Mouse (Mus musculus): Measurements from ENCODE around the gene St3gal3. TPM values are rescaled to one million over a fixed set of nuclear protein-coding genes. Genes with fewer than 3 reads are reported as not detected.

Gene St3gal3
- total RNA-seq, 2 experiments from 2014 or later, result 46.0 to 47.4 TPM

GRCm38 (mm10) chr4:118137857-118138256, 3.1 kb upstream of the St3gal3 start:
- no peak for DNase-seq (ENCODE audit: extremely low spot score in 1 of 2, low spot score in 2 of 2)
- Histone ChIP-seq H3K27ac (peak overlapping the region; percentile 61), H3K4me3 (no peak overlapping the region)
- TF ChIP-seq CTCF (IDR thresholded peaks at IDR 0.05), result no peak
- intact Hi-C loops (cut with DNase I), result no loop called here

DNA sequence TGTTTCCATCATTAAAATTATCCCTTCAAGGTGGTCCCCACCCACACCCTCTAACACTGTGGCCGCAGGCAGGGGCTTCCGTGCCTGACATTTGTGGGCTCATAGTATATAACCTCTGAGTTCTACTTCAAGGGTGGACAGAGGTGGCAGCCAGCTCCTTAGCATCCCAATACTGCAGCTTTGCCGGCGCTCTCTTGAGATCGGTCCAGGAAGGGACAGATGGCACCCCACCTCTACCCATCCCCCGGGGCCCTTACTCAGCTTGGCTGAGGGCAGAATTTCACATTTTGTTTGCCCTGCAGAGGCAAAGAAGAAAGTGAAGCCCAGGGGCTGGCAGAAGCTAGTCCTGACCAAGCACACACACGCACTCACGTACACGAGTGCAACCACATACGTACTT, 2.6 kb upstream of the St3gal3 start:
- Histone ChIP-seq H3K27ac (peak overlapping the region; percentile 53; the same call in 1 of the 2 replicates), H3K4me3 (no peak overlapping the region)
- no peak for DNase-seq (ENCODE audit: extremely low spot score in 1 of 2, low spot score in 2 of 2)
- no peak for TF ChIP-seq CTCF (IDR thresholded peaks at IDR 0.05)
- intact Hi-C loops (cut with DNase I), result no loop called here

DNA sequence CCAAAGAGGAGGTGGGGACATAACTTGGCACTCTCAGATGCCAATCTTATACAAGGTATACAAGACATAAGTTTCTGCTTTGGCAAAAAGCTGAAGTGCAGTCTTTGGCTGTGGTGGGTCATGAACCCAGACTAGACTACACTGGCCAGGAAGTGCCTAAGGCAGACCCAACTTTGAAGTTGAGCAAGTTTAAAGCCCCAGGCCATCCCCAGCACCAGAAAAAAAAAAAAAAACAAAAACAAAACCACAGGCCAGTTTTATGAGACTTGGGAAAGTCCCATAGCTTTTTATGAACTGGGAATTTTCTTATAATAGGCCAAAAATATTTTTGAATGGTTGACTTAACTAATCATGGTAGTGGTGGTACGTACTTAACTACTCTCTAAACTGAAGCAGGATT, 700 bp upstream of the St3gal3 start:
- no peak for DNase-seq (ENCODE audit: extremely low spot score in 1 of 2, low spot score in 2 of 2)
- TF ChIP-seq CTCF (IDR thresholded peaks at IDR 0.05), result no peak
- Histone ChIP-seq H3K27ac (peak overlapping the region; percentile 84), H3K4me3 (peak overlapping the region; percentile 86)
- intact Hi-C loops (cut with DNase I), result loop anchor here (2.0 kb wide), 1 partner anchor 45 kb away; no protein-coding TSS in a partner anchor

GRCm38 (mm10) chr4:118131329-118131728, 3.4 kb downstream of the St3gal3 start:
- TF ChIP-seq CTCF (IDR thresholded peaks at IDR 0.05), result no peak; the same call in 1 of the 2 replicates
- no peak for DNase-seq (ENCODE audit: extremely low spot score in 1 of 2, low spot score in 2 of 2)
- no peak overlapping the region for H3K4me3 ChIP-seq
- no peak overlapping the region for H3K27ac ChIP-seq
- intact Hi-C loops (cut with DNase I), result no loop called here

- Histone ChIP-seq H3K4me3 (no peak overlapping the region), H3K27ac (no peak overlapping the region)
- no peak for DNase-seq (ENCODE audit: extremely low spot score in 1 of 2, low spot score in 2 of 2)
- intact Hi-C loops (cut with DNase I), result loop anchor here (5.0 kb wide), 1 partner anchor 51 kb away; no protein-coding TSS in a partner anchor
- no peak for TF ChIP-seq CTCF (IDR thresholded peaks at IDR 0.05)
Observed at GRCm38 (mm10) chr4:118123030-118123704, 11.5 kb downstream of the St3gal3 start.

- no peak for TF ChIP-seq CTCF (IDR thresholded peaks at IDR 0.05)
- intact Hi-C loops (cut with DNase I), result loop anchor here (5.0 kb wide), 1 partner anchor 50 kb away; no protein-coding TSS in a partner anchor
- DNase-seq (ENCODE audit: extremely low spot score in 1 of 2, low spot score in 2 of 2), result no peak
- no peak overlapping the region for H3K27ac ChIP-seq
- no peak overlapping the region for H3K4me3 ChIP-seq
Observed at GRCm38 (mm10) chr4:118122078-118122477, 12.6 kb downstream of the St3gal3 start.

- TF ChIP-seq CTCF (IDR thresholded peaks at IDR 0.05), result no peak
- intact Hi-C loops (cut with DNase I), result no loop called here
- no peak overlapping the region for H3K4me3 ChIP-seq
- H3K27ac ChIP-seq, result no peak overlapping the region
- no peak for DNase-seq (ENCODE audit: extremely low spot score in 1 of 2, low spot score in 2 of 2)
Observed at GRCm38 (mm10) chr4:118117565-118117964, 17.1 kb downstream of the St3gal3 start.

- DNase-seq (ENCODE audit: extremely low spot score in 1 of 2, low spot score in 2 of 2), result no peak
- TF ChIP-seq CTCF (IDR thresholded peaks at IDR 0.05), result no peak
- H3K4me3 ChIP-seq, result no peak overlapping the region
- intact Hi-C loops (cut with DNase I), result no loop called here
- no peak overlapping the region for H3K27ac ChIP-seq
Observed at GRCm38 (mm10) chr4:118116098-118116497, 18.6 kb downstream of the St3gal3 start.

DNA sequence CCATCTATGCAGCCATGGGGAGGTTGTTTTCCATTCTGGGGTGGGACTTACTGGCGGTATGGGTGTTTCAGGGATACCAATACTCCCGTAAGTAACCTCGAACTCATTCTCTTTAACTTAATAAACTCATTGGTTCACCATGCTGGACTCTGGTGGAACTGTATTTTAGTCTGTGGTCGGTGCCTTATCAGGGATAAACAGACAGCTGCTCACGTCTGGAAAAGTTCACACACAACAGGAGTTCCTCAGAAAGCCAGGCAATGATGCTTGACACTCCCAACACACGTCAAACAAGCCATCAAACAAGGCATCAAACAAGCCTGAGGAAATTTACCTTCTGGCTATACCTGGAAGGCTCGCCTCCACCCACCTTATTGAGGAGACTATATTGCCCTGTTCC, 19.6 kb downstream of the St3gal3 start:
- intact Hi-C loops (cut with DNase I), result no loop called here
- no peak for DNase-seq (ENCODE audit: extremely low spot score in 1 of 2, low spot score in 2 of 2)
- H3K4me3 ChIP-seq, result no peak overlapping the region
- H3K27ac ChIP-seq, result no peak overlapping the region
- no peak for TF ChIP-seq CTCF (IDR thresholded peaks at IDR 0.05)

DNA sequence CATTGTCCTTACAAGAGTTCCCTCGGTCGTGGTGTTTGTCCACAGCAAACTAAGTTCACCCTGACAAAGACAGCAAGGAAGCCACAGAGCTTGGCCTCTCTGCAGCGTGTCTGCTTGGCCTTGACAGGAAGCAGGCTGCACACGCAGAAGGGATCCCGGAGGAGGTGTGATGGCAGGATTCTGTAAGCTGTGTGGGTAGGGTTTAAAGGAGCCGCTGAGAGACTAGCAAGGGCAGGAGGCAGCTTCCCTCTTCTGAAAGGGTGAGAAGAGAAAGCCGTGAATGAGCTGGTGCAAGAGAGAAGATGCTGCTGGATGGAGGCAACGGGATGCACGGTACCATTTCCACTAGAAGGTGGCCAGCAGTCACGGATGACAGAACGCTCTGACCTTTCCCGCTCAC, 22.1 kb downstream of the St3gal3 start:
- H3K27ac ChIP-seq, result no peak overlapping the region
- peak in 1 of 2 experiments; percentile 25 for DNase-seq (ENCODE audit: extremely low spot score in 1 of 2, low spot score in 2 of 2)
- no peak overlapping the region for H3K4me3 ChIP-seq
- no peak for TF ChIP-seq CTCF (IDR thresholded peaks at IDR 0.05)
- intact Hi-C loops (cut with DNase I), result no loop called here

DNA sequence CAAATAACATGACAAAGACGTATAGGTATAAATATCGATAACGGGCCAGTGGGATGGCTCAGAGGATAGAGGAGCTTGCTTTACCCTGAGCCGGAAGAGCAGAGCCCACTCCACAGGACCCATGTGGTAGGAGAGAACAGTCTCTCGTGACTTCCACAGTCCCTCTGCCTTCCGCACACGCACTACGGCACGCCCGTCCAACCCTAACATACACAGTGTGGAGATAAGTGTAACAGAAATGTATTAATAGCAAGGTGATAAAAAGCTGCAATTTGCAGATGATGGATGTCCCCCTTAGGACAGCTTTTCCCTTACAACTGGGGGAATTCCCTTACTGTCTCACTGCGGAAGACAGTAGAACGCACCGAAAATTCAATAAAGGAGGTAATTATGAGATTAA, 25.1 kb downstream of the St3gal3 start:
- no peak for TF ChIP-seq CTCF (IDR thresholded peaks at IDR 0.05)
- H3K4me3 ChIP-seq, result no peak overlapping the region
- intact Hi-C loops (cut with DNase I), result no loop called here
- no peak for DNase-seq (ENCODE audit: extremely low spot score in 1 of 2, low spot score in 2 of 2)
- H3K27ac ChIP-seq, result no peak overlapping the region

DNA sequence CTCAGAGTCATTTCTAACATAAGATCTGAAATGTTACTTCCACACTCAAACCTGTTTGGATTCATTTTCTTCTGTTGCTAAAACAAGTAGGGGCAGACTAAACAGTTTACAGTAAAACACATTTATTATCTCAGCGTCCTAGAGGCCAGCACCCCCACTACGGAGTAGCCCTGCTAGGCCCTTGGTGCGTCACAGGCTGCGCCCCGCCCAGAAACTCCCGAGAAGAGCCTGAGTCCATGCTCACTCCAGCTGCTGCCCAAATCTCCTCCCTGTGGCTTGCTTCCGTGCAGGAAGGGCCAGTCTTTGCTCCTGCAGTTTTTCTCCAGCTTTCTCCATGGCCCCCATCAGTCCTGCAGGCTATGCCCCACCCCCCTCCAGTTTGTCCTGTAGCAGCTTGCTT, 25.9 kb downstream of the St3gal3 start:
- intact Hi-C loops (cut with DNase I), result no loop called here
- no peak for TF ChIP-seq CTCF (IDR thresholded peaks at IDR 0.05)
- DNase-seq (ENCODE audit: extremely low spot score in 1 of 2, low spot score in 2 of 2), result no peak
- Histone ChIP-seq H3K4me3 (no peak overlapping the region), H3K27ac (no peak overlapping the region)
